Mouse (Mus musculus) CD4-positive helper T cell, adult 2 months (primary cell): ENCODE results near the gene Scd3.

ENCODE experiments used
- DNase-seq: peaks from one replicate; pipeline ENCODE4 v3.0.0-alpha.2; 2012; ENCODE audit warnings: low read depth, missing footprints, low spot score

The Scd3 gene

DNA sequence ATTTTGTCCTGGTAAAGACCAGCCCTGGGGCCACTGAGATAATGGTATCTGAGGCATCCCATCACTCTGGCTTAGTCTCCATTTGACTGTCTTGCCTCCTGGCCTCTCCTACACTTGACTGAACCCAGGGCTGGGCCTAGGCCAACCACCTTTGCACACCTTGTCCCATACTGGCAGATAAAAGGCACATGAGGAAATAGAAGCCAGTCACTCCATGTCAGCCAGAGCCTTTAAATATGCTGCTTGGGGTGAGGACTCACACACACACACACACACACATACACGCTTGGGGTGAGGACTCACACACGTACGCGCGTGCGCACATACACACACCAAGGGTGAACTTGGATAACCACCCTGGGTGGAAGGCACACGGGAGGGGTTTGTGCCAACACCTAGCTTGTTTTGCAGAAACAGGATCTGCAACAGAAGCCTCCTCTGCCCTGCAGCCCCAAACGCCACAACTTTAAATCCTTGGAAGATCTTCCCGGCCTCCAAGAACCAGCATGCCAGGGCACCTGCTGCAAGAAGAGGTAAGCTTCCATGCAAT lies at the start of gene Scd3:
Gene Scd3 (plus strand): TSS at position 255 of the 550 bp plus-strand sequence.
- DNase-seq = no peak

- no peak for DNase-seq
These were observed 49.3 kb upstream of the Scd3 start for GRCm38 (mm10) chr19:44153781-44154180.

DNA sequence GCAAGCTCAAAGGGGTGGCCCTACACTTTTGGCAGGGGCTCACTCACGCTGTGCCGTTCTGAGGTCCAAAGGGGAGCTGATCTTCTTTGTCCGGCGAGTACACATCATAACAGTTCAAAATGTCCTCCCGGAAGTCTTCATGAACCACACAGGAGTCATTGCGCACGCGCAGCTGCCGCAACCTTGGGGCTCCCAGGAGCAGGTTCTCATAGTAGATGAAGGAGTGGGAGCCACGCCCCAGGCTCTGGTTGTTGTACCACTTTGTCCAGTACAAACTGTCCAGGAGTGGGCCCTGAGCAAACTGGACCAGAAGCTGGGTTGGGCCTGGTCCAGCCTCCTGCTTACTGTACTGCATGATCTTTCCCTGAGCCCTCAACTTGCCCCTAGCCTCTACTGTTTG lies 46.1 kb upstream of the Scd3 start:
- DNase-seq = no peak

GRCm38 (mm10) chr19:44159386-44159785 lies 43.7 kb upstream of the Scd3 start:
- no peak for DNase-seq

DNA sequence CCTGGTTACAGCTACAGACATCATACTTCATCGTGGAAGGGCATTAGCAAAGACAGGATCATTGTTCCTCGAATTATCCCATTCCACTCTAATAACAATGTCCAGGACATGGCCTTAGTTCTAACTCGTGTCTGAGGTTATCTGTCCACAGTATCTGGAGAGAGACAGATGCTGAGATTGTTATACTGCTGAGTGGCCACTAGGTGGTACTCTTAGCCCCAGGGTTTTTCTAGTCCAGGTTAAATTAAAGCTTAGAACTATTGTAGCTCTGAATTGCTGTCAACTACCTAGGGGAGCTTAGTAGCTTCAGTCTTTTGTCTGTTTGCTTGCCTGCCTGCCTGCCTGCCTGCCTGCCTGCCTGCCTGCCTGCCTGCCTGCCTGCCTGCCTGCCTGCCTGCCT lies 41.6 kb upstream of the Scd3 start:
- DNase-seq = no peak

- no peak for DNase-seq
These were observed 28.2 kb upstream of the Scd3 start for GRCm38 (mm10) chr19:44174835-44175234.

DNA sequence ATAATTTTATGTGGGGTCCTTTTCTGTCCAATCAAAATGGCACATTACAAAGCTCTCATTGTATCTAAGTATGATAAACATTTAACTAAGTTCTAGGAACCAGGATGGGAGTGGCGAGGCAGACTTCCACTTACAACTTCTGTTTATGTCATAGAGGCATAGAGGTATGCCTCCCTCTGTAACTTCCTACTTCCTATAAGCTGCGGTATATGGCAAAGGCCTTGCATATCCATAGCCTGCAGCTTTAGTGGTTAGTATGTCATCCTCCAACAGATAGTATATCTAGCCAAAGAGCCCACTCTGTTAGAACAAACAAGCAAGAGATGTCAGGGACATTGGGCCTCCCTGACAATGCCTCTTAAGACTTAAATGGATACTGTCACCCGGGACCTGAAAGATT lies 26.3 kb upstream of the Scd3 start:
- DNase-seq = no peak

DNA sequence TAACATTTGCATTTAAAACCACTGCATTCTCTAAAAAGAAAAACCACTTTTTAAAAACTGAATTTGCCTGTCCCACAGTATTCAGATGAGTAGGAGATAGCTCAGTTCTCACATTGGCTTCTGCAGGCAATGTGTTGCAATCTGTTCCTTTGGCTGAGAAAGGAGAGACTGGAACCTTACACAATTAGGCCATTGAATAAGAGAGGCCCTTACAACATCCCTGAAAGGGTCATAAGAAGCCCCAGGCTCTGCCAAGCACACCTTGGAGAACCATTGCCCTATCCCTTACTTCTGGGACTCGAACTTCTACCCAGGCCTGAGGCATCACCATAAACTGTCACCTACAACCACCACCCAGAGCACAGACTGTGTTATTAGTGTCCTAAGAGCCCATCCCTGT lies 22.6 kb upstream of the Scd3 start:
- DNase-seq = no peak

- no peak for DNase-seq
These were observed 19.1 kb upstream of the Scd3 start for GRCm38 (mm10) chr19:44183968-44184367.

- DNase-seq = no peak
These were observed 14.0 kb upstream of the Scd3 start for GRCm38 (mm10) chr19:44189056-44189455.

DNA sequence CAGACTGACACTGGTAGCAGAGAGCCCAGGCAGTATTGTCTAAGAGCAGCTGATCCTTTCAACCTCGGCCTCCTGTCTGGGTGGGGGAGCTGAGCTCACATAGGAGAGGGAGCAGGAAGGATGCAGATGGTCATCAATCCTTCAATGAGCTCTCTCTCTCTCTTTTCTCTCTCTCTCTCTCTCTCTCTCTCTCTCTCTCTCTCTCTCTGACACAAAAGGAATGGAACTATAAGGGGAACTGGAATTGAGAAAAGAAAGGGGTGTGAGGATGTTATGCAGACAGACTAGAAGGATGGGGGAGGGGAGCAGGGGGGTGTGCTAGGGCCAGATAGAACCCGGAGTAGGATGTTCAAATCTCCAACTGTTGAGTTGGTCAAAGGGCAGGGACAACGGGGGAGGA lies 10.7 kb upstream of the Scd3 start, which contains the start of gene Pkd2l1:
Gene Pkd2l1 (minus strand): TSS at position 101 of the 400 bp plus-strand sequence.
- no peak for DNase-seq

DNA sequence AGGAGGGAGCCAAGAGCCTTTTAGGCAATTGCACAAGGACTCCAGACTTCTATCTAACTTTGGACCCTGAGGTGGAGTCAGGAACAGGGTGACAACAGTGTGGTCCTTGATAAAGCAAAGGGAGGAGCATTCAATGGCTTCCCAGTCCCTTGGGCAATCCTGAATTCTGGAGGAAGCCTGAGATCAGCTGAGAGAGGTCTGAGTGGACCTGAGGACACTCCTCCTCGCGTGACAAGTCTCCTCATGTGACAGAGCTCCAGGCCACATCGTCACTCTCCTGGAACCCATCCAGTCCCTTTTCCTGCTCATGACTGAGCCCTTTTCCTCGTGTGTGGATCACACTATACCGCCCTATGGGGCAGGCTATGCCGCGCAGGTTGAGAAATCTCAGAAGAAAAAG lies 9.2 kb upstream of the Scd3 start:
- no peak for DNase-seq

- DNase-seq = peak; percentile 52
These were observed 7.9 kb upstream of the Scd3 start for GRCm38 (mm10) chr19:44195138-44195537.

DNA sequence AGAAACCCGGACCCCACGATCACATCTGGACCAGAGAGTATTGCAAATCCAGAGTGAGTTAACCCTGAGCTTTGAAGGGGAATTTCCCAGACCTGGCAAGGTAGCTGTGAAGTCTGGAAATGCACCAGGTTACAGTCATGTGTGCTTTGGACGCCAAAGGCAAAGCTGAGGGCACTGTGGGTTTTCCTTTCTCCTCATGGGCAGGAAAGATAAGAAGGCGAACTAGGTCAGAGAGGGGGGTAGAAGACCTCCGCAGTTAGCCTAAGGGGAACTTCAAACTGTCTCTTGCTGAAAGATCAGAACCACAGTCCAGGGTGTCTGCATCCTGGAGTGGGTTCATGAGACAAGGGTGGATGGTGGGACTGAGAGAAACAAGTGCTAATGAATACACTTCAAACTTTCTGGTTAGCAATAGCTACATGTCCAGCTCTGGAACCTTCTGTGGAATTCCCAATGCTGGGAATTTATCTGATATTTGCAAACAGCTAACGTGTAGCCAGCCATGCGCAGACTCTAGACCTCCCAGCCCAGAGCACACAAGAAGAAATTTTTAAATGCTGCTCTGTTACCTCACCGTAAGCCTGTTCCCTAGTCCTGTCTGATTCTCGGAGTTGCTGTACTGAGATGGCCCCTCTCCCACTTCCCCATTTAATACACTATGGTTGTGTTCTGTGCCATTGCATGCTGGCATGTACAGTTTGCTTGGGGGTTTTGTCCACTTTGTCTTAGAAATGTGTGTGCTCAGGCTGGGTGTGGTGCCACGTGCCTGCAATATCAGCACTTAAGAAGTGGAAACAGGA lies 5.8 kb upstream of the Scd3 start:
- DNase-seq = no peak

DNA sequence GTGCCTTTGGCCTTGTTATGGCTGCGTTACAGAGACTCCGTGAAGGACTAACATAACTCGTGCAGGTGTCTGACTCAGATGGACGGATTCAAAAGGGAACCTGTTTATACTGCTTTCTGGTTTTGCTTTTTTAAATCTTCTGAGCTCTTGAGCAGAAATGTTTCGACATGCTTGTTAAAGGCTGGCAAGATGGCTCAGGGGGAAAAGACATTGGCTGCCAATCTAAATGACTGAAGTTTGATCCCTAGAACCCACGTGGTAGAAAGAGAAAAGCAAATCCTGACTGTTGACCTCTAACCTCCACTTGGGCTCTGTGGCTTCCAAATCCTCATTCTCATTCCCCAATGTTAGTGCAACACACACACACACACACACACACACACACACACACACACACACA lies 4.6 kb upstream of the Scd3 start:
- DNase-seq = no peak

DNA sequence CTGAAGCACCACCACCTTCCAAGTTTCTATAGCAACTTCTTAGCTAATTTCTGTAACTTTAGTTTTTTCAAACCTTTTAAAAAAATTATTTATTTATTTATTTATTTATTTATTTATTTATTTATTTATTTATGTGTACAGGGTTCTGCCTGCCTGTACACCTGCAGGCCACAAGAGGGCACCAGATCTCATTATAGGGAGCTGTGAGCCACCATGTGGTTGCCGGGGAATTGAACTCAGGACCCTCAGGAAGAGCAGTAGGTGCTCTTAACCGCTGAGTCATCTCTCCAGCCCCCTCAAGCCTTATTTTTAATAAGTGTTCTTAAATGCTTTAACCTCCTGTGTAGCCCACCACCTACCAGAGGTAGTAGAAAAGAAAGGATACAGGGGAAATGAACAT lies 4.1 kb upstream of the Scd3 start:
- DNase-seq = peak; percentile 35

DNA sequence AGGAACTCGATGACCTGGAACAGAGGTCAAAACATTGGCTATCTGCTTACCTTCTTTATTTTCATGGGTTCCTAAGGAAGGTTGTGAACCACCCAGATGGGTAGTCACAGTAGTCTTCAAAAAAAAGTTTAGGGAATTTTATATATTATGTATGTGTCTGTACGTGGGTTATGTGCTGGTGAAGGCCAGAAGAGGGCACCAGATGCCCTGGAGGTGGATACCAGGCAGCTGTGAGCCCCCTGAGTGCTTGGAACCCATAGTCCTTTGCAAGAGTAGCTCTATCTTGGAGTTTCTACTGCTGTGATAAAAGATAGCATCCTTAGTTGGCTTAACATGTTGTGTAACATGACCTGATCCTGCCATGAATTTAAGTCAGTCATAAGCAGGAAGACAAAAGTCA lies 4.0 kb downstream of the Scd3 start:
- DNase-seq = no peak

GRCm38 (mm10) chr19:44215255-44215654 lies 12.2 kb downstream of the Scd3 start:
- DNase-seq = no peak

DNA sequence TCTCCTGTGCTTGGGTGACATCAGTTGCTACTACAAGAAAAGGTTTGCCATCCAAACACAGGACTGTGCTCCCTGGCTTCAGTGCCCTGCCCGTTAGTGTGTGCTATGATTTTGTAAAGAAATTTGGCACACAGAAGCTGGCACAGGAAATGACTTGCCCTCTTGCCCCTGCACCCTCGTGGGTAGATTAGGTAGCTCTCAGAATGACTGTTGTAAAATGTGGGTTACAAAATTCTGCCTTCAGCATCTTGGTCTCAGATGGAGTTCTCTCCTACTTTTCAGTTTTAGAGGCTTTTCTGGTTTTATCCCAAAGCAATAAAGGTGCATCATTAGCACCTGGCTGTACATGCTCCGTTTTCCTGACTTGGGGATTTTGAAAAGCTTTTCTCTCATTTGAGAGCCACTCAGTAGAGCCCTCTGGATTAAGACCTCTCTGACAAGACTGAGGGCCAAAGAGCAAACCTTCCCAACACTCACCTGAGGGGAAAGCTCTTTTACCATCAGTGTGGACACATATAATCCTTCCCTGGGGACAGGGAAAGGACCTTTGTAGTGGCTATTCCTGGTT lies 15.0 kb downstream of the Scd3 start:
- no peak for DNase-seq

DNA sequence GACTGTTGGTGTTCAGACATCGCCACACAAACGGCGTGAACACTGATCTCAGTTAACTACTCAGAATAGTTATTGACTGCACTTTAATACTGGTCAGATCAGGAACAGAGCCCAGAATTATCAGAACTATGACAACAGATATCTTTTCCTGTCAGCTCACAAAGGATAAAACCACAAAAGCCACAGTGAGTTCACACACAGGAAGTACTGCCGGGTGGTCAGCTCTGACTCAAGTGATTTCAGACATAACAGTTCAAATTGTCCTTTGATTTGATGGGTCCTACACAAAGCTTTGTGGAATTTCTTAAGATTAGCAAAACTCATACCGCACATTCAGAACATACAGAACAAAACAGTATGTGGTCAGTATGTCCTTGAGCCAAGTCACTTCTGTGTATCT lies 22.7 kb downstream of the Scd3 start:
- DNase-seq = no peak

DNA sequence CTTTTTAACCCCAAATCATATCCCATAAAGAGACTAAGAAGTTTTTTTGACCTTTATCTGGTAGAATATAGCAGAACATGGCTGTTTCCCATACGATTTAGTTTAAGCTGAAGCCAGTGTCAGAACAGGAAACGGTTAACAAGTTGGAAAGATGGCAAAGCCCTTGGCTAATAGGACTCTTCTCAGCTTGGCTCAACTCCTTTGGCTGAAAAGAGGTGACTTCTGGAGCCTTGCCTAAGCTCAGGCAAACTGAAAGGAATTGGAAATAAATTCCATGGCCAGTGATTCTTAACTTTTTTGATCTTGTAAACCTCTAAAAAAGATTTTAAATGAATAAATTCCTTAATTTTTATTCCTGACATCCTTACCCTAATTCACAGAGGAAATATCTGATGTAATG lies 26.7 kb downstream of the Scd3 start:
- DNase-seq = no peak

DNA sequence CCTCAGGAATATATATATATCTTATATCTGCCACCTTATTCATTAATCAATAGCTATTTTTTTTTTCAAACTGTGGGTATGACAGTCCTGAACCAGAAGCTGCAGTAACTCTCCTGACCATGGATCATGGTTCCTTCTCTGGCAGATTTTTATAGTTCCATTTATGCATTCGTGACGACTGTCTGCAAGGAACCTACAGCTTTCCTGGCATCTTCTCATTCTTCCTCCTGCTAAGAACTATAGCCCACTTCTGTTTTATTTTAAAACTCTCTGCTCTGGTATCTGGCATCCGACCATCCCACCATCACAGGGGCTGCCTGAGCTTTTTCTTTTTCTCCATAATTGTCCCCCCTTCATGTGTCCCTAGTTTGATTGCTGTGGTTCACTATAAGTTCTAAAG lies 27.1 kb downstream of the Scd3 start:
- DNase-seq = no peak

GRCm38 (mm10) chr19:44231608-44232151 lies 28.6 kb downstream of the Scd3 start:
- no peak for DNase-seq
